Mouse (Mus musculus) CD4-positive, CD25-positive, alpha-beta regulatory T cell, adult 2 months (primary cell): ENCODE measurements around the gene Ascl2.

Source experiments
- DNase-seq: peaks from one replicate; pipeline ENCODE4 v3.0.0-alpha.2; 2012; ENCODE audit warnings: low read depth, low spot score

Gene Ascl2

GRCm38 (mm10) chr7:142918641-142919628 lies 50.1 kb downstream of the Ascl2 start:
- DNase-seq, result peak; percentile 83

DNA sequence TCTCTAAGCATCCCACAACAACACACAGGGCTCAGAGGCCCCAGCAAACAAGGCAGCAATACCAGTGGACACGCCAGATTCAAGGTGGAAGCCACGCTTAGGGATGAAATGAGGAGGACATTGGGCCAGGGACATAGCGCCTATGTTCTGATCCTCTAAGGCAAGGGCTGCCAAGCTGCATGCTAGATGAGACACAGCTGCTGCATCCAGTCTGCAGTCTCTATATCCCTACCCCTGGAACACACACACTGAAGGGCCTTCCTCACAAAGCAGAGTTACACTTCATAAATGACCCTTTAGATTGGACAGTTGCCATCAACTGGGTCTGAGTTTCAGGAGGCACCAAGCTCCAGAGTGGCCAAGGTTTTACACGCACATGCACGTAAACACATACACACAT lies 51.4 kb downstream of the Ascl2 start:
- DNase-seq, result no peak
